Mouse (Mus musculus) left cerebral cortex, adult 9 months (tissue): ENCODE measurements at regions not wholly inside any gene's neighbourhood (a gene's known extent, or its start where the extent isn't known, plus 50 kb on each side); places are given as distances from the start of the nearest gene placed in this dataset.

ENCODE experiments used
- DNase-seq, 2 experiments: peaks; one replicate each; pipeline ENCODE4 v3.0.0; 2022; ENCODE audit warnings: low spot score in 2 of 2

DNA sequence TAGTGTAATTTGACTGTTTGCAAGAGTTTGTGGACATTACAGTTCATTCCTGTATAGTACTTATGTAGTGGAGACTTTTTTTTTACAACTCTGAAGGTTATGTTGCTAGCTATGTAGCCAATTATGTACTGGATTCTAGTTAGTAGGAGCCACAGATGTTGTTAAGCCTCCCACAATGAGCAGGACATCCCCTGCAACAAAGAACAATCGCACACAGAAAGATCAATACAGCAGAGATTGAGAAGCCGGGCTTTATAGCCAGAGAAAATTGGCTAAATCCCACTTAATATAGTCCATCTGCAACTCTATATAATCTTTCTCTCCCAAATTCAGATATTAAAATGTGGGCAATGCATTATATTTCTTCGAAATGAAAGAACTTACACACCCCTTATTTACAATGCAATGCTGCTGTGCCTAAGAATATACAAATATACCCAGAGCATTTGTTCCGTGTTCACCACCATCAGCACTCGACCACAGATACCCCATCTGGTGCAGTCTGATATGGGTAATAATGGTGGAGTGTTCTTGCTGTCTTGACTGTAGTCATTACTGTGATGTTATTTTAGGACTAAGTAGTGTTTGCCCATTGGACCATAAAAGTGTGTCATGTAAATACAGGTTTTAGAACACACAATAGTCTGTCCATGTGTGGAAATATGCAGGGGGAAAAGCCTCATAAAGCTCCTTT is 1351.9 kb upstream of the Zeb2 start:
- DNase-seq: no peak

DNA sequence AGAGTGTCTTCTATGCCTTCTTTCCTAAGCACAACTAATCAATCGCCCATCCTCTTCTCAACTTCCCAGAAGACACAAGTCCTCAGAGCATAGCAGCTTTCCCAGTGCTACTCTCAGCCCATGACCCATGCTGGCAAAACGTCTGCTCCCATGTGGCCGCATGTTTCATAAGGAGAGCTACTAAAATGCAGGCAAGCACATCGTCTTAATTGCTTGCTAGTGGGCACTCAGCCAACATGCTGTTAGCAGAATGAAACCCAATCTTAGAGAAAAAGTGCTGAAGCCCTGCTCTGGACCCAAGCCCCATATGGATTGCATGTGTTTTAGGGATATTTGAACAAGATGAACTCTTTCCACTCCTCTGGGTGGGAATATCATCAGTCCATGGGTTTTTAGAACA is 1348.2 kb upstream of the Zeb2 start:
- DNase-seq: no peak

DNA sequence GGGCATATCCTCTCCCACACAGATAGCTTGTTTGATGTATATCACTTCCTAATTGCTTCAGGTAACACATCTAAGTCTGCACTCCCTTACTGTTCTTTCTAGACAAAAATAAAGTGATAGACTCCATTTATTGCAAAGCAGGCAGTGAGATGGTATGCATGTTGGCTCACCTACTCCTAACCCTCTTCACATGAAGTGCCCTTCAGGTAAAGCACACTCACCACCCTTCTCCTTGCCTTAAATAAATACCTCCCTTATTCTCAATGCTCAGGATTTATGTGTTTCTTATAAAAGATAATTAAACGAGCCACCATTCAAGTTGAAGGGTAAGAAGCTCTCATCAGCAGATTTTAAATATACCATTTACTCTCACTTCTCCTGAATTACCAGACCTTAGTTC is 1347.7 kb upstream of the Zeb2 start:
- DNase-seq: no peak

DNA sequence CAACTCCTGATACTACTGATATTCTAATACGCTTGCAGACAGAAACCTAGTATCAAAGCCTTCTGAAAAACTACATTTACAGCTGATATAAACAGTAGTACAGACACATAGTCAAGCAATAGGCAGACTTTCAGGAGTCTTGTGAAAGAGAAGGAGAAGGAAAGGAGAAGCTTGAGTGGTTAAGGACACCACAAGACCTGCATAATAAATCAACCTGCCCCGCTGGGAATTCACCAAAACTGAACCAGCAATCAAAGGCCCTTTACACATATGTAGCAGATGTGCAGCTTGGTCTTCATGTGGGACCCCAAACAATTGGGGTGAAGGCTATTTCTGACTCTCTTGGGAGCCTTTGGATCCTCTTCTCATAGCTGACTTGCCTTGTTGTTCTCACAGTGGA is 1345.5 kb upstream of the Zeb2 start:
- DNase-seq: no peak

DNA sequence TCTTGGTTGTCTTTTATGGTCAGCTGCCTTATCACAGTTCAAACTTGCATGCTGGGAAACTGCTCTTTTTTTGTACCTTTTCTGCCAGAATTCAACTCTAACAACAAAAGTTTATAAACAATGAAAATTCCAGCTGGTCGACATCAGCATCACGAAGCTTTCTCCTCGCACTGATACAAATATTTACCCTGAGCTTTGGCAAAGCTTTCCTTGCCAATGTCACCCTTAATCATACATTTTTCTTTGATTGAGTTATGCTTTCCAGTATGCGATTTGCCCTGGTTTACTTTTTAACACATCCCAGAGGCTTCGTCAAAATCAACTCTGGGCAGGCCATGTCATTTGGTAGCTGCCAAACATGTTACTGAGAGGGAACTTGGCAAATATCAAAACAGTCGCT is 1333.5 kb upstream of the Zeb2 start:
- DNase-seq: no peak

DNA sequence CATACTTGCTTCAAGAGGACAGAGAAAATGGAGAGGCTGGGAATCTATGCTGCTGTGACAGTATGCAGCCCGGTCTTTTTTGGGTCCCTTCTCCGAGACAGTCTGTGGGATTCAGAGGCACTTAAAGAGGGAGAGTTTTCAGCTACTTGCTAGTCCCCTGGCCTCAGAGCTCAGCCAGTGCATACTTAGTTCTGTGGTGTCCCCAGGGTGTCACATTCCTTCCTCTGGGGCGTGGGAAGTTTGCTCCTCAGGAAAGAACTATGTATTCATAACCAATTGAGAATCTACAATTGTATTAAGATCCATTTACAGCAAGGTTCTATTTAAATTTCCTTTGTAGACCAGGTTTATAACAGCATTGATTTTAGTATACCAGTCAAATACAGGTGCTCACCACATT is 1328.1 kb upstream of the Zeb2 start:
- no peak for DNase-seq

DNA sequence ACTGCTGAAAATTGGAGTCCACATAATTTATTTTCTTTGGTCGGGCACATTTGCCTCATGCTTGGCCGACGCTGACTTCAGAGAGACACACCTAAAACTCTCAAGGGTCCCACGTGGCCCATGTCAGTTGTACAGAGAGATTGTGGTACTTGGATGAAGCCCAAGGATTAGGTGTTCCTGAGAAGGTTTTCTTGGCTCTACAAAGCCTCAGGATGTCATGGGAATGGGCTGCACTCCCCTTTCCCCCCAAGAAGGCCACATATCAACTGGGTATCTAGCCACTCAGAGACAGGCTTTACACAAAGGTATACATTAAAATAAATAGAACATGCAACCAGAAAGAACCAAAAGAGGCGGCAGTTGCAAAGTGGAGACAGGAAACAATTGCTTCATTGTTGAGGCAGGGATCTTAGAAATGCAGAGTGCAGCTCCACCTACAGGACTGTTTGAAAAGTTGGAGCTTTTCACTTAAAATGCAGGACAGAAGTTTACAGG is 1326.5 kb upstream of the Zeb2 start:
- peak; percentile 5 to 54 for DNase-seq

DNA sequence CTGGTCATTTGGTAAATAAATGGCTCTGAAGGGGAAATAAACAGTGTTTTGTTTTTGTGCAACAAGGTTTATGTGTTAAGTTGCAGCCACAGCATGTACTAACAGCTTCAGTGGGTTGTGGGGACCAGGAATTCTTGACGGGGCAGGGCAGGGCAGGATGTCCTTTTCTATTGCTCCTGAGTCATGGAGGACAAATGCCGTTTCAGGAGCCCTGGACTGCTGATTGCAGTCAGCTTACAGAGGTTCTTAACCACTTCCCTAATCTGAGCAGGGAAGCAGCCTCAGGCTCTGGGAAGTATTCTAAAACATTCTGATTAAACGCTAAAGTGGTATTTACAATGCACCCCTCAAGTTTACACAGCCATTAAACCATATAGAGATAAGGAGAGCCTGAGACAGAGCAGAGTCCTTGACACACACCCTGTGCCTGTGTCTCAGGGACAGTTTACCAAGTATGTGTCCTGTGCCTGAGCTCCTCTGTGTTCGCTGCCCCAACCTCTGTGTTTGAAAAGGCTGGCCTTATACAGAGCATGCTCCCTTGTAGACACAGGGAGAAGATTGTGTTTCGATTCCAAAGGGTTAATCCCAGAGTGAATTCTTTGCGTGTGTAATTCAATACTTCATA is 1326.0 kb upstream of the Zeb2 start:
- DNase-seq: no peak

DNA sequence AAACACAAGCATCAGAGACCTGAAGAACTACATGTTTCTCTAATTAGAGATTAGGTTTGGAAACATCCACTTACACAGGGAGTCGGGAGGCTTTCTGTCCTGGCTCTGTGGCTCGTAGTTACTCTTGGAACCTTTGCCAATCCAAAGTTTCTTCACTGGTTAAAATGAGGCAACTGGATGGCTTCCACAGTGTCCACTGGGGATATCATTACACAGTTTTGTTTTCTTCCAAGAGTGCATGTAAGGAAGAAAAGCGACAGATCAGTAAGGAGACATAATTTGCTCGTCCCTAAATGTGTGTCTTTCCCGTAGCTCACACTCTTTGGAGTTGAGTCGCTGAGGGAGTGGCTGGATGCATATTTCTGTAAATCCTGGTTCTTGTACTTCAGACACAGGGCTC is 1325.4 kb upstream of the Zeb2 start:
- no peak for DNase-seq

DNA sequence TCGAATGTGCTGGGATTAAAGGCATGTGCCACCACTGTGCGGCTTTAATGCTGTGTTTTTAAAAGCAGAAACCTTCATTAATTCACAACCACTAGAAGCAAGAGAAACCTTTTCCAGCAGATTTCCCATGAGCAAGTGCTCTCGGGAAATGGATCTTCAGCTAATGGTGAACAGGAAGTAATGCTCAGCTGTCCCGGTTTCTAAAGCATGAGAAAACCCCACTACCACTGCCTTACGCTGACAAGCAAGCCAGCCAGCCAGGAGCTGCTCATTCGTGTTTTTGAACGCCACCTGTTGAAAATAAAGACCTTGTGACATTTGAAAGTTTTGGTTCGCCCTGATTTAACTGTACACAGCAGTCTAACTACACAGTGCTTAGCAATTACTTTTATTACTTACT is 1324.7 kb upstream of the Zeb2 start:
- DNase-seq: no peak

DNA sequence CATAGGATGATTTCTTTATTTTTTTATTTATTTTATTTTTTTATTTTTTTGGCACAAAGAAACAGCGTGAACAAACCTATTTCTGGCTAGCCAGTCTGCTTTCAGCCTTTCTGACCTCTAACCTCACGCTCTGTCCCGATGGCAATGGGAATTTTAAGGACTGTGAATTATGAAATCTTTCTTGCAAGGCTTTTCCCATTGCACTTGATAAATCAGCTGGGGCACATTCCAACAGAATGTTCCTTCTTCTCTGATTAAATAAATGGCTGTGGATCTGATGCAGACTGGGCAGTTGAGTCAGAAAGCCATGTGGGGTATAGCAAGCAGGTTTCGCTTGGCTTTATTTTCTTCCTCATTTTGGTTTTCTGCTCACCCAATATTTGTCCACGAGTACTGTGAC is 1324.2 kb upstream of the Zeb2 start:
- DNase-seq: no peak

DNA sequence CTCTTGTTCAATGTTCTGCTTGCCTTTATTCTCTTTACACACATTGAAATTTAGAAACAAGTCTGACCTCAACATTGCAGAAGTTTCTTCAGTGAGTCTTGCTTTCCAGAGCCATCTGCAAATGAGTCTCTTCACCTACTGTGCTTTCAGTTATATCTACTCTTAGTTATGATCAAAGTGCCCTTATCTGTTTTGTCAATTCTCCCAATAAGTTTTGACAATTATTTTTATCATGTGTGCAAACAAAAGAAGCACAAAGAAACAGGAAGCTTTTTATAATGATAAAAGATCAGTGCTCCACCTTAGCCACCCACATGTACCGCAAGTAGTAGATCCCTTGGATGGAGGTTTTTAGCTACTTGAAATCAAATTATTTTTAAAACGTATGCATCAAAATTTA is 1322.8 kb upstream of the Zeb2 start:
- DNase-seq: no peak

DNA sequence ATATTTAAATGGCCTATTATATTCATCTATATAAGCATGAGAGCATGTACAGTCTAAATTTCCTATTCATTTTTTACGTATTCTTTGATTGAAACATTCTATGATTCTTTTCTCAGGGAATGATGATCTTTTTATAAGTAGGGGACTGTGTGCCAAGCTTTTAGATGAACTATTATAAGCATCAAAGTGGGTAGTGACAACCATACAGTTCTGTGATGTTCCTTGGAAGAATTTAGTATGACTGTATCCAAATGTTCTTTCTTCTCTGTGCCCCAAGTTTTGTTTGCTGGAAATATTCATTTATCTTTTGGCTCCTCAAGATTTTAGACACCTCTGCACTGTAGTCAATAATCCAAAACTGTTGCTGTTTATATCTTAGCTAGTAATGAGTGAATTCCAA is 1301.1 kb upstream of the Zeb2 start:
- no peak for DNase-seq

DNA sequence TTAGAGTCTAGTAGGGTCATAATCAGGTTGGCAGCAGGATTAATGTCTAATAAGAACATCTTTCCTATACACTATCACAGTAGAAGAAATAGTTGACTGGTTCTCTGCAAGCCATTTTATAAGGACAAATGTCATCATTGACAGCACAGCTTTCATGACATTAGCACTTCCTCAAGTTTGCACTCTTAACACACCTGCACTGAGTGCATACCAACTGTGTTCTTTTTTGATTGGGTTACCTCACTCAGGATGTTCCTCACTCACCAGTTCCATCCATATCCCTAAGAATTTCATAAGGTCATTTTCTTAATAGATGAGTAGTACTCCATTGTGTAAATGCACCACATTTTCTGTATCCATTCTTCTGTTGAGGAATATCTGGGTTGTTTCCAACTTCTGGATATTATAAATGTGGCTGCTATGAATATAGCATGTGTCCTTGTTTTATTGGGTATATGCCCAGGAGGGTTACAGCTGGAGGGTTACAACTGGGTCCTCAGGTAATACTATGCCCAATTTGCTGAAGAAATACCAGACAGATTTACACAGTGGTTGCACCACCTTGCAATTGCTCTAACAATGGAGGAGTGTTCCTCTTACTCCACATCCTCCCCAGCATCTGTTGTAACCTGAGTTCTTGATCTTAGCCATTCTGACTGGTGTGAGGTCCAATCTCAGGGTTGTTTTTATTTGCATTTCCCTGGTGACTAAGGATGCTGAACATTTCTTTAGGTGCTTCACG is 1285.3 kb upstream of the Zeb2 start:
- DNase-seq: no peak

DNA sequence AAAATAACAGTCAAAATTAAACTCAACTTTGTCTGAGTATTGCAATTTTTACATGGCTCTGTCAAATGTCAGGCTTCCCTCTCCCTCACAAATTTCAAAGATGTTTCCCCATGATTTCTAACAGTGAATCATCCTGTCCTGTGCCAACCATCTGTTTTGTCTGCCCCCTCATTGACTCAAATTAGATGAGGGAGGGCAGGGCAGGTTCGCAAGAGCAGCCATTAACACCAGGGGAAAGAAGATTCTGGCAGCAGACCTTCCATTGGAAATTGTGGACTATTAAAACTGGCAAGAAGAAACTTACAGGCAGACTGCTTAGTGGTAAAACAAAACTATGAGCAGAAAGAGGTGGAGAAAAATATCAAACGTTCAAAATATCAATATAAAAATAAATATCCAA is 1277.0 kb upstream of the Zeb2 start:
- DNase-seq: no peak

DNA sequence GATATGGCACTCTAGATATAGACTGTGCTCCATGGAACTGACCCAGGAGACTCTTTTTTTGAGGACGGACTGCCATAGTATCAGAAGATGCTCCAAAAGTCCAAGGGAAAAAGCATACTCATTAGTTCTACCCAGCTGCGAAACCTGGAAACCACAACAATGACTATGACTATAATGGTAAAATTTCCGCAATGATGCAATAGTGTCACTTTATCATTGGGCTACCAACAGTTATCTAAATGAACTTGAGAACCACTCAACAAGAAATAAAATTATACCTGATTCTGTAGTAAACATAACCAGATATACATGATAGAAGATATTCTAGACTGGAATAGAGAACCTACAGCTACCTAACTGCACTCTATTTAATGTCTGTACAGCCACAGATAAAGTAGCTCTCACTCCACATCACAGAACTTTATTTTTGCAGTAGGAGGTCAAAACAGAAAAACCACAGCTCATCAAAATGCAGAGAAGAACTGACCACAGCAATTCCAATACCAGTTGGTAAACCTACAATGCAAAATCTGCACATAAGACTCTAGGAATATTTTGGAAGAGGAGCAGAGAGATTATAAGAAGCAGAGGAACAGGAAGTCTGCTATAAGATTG is 1255.8 kb upstream of the Zeb2 start:
- DNase-seq: no peak

DNA sequence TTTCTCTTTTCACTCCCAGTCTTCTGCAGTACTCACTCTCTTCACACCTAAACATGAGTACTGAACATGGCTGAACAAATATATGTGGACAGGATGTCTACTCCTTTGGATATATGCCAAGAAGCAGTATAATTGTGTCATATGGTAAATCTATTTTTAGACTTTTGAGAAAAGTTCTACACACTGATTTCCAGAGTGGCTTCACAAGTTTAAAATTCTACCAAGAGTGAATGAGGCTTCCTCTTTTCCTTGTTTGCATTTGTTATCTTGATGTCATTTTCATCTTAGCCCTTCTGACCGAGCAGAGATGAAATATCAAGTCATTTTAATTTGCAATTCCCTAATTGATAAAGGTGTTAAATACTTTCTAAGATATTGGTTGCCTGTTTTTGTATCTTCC is 1254.6 kb upstream of the Zeb2 start:
- no peak for DNase-seq

DNA sequence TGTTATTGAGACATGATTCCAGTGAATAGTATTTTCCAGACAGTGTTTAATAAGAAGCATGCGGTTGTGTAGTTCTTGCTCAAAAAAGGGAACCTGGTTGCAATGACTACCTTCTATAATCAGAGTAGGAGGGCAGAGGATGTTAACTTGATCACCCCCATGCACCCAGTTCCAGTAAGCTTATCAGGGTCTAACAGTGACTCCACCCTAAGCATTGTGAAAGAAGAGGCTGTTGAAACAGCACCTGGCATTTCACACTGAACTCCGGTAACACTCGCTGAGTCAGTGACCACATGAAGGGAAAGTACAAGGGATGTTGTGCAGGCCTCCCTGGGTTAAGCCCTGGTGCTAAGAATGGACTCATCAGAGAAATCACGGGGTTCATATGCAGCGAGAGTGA is 1253.8 kb upstream of the Zeb2 start:
- no peak for DNase-seq

DNA sequence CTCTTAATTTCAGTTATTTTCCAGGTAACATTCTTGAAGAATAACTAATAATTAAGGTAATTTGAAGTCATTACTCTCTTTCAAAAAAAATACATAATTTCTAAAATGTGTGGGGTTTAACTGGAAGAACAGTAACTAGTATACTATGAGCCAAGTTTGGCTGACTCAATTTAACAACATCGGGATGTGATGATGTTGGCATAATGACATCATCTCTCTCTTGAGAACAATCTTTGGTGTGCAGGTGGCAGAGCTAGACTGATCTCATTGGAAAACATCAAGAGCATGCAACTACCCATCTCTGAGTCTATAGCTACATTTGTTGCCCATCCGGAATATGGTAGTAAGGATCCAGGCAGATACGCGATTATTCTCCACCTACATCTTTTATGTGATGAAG is 1251.7 kb upstream of the Zeb2 start:
- DNase-seq: no peak

DNA sequence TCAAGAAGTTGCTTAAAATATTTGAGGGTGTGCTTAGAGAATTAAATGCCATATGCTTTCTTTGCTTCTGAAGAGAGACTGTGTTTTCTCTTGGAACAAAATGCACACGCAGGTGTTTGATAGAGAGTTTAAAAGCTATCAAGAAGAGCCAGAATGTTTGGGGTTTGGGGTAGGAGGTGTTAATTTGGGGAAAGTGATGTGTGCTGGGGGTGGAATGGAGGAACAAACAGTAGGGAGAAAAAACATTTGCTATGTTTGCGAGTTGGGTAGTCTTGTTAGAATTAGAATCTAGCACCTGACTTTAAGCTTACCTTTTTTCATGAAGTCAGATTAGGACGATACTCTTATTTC is 1248.9 kb upstream of the Zeb2 start:
- DNase-seq: peak in 1 of 2 experiments; percentile 38

DNA sequence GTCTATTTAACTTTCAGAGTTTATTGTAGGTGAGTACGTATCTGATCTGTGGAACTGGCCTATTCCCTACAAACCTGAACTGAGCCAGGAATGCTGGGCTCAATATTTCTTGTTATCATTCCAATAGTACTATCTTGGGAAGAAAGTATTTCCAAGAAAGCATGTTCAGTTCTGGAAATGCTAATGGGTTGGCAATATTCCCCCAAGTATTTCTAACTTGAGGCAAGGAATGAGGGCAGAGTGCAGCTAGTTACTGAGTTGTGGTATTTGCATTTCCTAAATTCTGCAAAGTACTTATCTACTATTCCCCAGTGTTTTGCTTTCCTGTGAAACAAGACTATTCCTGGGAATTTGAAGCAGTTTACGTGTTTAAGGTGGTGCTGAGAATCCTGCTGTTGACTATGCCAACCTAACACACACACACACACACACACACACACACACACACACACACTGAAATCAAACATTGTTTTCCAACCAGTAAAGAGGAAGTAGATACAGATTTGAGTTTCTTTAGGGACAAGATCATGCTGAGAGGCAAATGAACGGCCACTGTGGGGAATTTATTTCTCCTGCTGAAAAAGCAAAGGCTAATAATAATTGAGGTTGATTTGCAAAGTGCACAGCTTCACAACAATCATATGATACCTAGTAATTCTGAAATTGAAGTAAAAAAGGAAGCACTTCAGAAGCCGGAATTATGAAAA is 1248.4 kb upstream of the Zeb2 start:
- no peak for DNase-seq

DNA sequence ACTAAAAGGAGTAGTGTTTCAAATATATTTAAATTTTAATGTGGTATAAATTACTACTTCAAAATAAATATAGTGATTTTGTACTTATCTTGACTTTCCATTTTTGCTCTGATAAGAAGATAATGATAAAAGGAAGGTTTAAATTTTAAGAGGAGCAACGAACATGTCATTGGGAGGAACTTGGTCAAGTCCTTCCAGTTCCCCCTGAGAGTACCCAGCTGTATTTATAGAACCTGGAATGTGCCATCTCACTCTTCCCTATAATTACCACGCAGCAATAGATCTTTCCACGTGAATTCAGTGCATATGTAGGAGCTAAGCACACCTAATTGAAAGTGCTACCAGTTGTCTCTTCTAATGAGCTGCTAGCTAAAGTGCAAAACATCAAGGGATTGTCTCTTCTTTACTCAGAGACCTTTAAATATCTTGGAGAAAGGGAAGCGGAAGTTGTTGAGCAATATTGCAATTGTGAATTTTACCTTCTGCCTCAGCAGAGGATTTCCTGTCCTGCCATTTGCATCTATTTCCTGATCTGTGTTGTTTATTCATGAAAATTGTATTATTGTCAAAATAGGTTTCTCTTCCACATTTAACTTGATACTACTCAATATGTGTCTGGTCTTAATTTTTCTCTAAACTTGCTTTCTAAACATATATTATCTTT is 1243.0 kb upstream of the Zeb2 start:
- DNase-seq: no peak
